Mouse (Mus musculus): Measurements from ENCODE around the gene Stx6.
"Not testable (repeated sequence)": the region's sequence is repeated elsewhere in the genome, so short reads cannot be mapped to it uniquely, and the experiment has no call there.

Stx6 gene

DNA sequence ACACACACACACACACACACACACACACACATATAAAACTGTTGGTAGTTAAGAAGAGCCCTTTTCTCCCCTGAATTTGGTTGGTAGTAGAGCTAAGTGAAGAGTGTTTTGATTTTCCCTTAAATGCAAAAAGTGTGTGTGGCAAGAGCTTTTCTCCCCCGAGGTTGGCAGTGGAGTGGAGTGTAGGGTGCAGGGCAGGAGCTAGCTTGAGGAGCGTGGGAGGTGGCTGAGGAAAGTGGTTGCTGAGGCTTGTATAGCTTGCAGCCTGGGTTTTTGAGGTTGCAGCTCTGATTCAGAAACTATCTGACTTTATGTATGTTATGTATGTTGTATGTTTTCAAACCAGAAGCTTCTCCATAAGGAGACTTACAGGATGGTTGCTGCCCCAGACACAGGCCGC lies 8.9 kb downstream of the Stx6 start:
- DNase-seq (ENCODE audit: low read depth, low spot score), result no peak

DNA sequence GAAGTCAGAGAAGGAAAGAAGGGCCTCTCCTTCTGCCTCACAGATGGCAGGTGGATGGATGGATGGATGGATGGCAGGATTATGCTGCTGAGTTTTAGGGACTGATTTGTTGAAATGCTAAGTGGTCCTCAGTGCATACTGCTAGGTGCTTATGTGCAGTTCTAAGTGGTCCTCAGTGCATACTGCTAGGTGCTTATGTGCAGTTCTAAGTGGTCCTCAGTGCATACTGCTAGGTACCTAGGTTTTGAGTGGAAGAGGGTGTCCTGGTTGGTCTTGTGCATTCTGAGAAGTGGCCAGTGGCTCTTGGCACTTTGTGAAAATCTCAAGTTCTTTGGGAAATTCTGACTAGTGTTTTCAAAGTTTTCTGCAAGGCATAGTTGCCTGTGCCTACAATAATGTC lies 11.4 kb downstream of the Stx6 start:
- no peak for DNase-seq (ENCODE audit: low read depth, low spot score)

DNA sequence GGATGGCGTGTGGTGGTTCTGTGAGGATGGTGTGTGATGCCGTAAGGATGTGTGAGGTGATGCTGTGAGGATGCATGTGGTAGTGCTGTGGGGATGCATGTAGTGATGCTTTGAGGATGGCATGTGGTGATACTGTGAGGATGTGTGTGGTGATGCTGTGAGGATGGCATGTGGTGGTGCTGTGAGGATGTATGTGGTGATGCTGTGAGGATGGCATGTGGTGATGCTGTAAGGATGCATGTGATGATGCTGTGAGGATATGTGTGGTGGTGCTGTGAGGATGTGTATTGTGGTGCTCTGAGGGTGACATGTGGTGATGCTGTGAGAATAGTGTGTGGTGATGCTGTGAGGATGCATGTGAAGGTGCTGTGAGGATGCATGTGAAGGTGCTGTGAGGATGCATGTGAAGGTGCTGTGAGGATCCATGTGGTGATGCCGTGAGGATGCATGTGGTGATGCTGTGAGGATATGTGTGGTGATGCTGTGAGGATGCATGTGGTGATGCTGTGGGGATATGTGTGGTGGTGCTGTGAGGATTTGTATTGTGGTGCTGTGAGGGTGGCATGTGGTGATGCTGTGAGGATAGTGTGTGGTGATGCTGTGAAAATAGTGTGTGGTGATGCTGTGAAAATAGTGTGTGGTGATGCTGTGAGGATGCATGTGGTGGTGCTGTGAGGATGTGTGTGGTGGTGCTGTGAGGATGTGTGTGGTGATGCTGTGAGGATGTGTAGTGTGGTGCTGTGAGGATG lies 14.6 kb downstream of the Stx6 start:
- DNase-seq (ENCODE audit: low read depth, low spot score), result no peak

- DNase-seq (ENCODE audit: low read depth, low spot score), result not testable (repeated sequence)
These were observed 15.1 kb downstream of the Stx6 start for GRCm38 (mm10) chr1:155173644-155174016.

DNA sequence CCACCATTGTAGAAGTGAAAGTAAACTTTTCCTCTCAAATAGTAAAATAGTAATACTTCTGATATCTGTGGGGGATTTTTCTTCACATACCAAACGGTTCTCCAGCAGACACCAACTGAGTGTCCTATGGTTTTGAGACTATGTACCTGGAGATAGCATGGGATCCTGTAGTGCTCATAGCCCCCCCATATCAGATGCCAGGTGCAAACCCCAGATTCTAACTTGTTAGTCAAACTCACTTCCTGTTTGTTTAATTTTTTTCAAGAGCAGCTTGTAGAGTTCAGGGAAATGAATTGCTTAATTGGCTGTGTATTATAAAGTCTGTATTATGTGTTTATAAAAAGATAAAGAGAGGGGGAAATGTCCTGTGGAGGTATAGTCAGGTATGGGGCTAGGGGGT lies 15.9 kb downstream of the Stx6 start:
- no peak for DNase-seq (ENCODE audit: low read depth, low spot score)

GRCm38 (mm10) chr1:155178192-155178924 lies 19.8 kb downstream of the Stx6 start:
- DNase-seq (ENCODE audit: low read depth, low spot score), result no peak

DNA sequence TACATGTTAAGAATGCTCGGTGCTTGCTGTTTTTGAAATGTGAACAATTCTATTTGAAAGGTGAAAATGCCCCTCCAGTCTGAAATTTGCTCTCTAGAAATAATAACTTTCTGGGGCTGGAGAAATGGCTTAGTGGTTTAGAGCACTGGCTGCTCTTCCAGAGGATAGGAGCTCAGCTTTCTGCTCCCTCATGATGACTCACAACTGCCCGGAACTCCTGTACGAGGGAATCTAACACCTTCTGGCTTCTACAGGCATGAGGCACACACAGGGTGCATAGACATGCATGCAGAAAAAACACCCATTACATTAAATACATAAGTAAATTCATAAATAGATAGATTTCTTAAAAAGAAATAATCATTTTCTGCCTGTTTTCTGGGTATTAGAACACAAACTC lies 25.7 kb downstream of the Stx6 start:
- DNase-seq (ENCODE audit: low read depth, low spot score), result no peak

GRCm38 (mm10) chr1:155188656-155189055 lies 30.1 kb downstream of the Stx6 start:
- DNase-seq (ENCODE audit: low read depth, low spot score), result no peak

GRCm38 (mm10) chr1:155191219-155191618 lies 32.7 kb downstream of the Stx6 start:
- DNase-seq (ENCODE audit: low read depth, low spot score), result no peak

- DNase-seq (ENCODE audit: low read depth, low spot score), result no peak
These were observed 33.2 kb downstream of the Stx6 start for GRCm38 (mm10) chr1:155191671-155192070.

- no peak for DNase-seq (ENCODE audit: low read depth, low spot score)
These were observed 34.4 kb downstream of the Stx6 start for GRCm38 (mm10) chr1:155192805-155193368.

- DNase-seq (ENCODE audit: low read depth, low spot score), result no peak
These were observed 38.2 kb downstream of the Stx6 start for GRCm38 (mm10) chr1:155196691-155197090.

- no peak for DNase-seq (ENCODE audit: low read depth, low spot score)
These were observed 41.0 kb downstream of the Stx6 start for GRCm38 (mm10) chr1:155199522-155199921.

DNA sequence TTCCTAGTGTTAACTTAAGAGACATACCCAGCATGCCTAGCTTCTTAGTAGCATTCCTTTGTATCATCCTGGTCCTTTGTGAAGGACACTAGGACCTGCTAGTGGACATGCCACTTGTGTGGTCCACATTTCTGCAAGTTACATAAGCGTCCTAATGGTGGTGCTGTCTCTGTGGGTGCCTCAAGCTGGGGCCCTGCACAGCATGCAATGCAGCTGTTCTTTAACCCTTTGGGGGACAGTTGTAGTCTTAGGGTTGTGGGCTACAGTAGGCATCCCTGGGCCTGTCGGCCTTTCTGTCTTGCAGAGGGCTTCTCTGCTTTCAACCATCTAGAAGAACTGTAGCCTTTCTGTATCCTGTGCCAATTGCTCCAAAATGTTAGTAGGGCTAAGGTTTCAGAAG lies 42.5 kb downstream of the Stx6 start:
- no peak for DNase-seq (ENCODE audit: low read depth, low spot score)

GRCm38 (mm10) chr1:155201373-155201879 lies 42.9 kb downstream of the Stx6 start:
- no peak for DNase-seq (ENCODE audit: low read depth, low spot score)

DNA sequence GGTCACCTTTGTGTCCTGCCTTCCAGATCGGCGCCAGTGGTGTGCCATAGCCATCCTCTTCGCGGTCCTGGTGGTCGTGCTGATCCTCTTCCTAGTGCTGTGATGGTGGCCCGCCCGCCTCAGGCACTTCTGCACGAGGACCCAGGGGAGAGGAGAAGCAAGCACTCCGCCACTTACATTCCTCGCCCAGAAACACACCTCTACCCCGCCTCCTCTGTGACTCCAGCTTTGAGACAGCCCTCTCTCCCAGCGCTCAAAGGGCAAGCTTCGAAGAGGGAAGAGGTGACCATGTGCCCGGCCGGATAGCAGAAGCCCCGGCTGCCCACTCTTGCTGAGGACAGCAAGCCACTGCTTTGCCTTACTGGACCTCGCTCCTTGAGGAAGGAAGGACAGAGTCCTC lies 43.4 kb downstream of the Stx6 start:
- DNase-seq (ENCODE audit: low read depth, low spot score), result no peak

- DNase-seq (ENCODE audit: low read depth, low spot score), result no peak
These were observed 44.0 kb downstream of the Stx6 start for GRCm38 (mm10) chr1:155202472-155202871.

- no peak for DNase-seq (ENCODE audit: low read depth, low spot score)
These were observed 44.6 kb downstream of the Stx6 start for GRCm38 (mm10) chr1:155203101-155203500.

DNA sequence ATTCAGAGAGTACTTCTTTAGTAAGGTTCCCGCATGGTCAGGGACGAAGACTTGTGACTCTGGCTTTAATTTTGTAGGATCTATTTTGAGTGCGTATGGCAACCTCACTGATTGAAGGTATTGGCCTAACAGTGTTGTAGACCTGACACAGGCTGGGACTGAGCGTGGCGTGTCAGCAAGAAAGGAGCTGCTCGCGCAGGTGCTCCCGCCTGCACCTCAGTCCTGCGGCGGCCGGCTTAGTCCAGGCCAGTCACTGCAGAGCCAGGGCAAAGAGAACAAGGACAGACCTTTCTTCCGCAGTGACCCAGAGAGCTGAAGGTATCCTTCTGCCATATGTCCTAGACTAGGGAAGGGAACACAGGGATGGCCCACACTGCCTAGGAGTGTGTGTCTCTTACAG lies 45.4 kb downstream of the Stx6 start:
- DNase-seq (ENCODE audit: low read depth, low spot score), result no peak

DNA sequence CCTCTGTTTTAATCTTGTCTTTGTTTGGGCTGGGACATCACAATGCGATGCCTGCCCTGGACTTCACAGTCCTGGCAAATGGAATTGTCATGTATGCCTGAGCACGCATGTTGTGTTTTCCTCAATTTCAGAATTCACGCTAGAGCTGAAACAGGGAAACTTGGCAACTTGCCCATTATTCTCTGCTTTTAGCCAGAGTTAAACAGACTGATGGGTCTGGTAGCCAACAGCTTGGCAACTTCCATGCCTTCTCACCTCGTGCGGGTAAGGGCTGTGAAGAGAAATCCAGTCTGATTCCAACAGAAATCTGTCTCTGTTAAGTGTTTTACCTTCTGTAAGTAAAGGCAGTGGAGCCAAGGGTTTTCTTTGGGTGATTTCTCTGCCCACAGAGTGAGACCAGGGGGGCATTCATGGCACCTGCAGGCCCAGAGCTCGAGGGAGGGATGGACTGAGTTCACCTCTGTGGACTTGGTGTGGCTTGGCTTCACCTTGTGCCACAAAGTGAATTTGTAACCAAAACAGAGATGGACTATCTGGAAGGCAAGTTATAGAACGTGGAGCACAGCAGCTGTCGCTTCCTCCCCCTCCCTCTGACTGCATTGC lies 46.1 kb downstream of the Stx6 start:
- no peak for DNase-seq (ENCODE audit: low read depth, low spot score)

DNA sequence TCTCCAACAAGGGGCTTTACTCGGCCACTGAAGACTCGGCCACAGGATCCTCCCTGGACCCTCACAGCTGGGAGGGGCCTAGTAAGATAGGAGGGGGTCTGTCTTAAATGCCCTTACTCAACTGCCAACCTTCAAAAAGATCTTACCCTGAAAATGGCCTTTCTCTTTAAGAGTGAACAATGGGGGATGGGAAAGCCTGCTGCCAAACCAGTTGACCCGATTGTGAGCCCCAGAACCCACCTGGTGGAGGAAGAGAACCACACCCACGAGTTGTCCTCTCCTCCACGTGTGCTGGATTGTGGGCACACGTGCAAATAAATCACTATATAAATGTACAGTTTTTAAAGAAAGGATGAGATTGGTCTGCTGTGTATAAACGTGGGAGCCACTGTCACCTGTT lies 46.8 kb downstream of the Stx6 start:
- no peak for DNase-seq (ENCODE audit: low read depth, low spot score)

Measured in WW6 (cell line).